Mouse (Mus musculus) CH12.LX (cell line): ENCODE measurements around the gene Arhgap28.

ENCODE experiments used
- CTCF ChIP-seq, 2 experiments: IDR thresholded peaks in 1 of 2; conservative IDR thresholded peaks in 1 of 2; 2 replicates each; pipeline ENCODE4 v1.5.1; 2011 to 2012; ENCODE audit warnings: low read depth in 2 of 2, low read length in 2 of 2, improper control_type of control experiment in 1 of 2, inconsistent platforms in 1 of 2, mild to moderate bottlenecking in 1 of 2, moderate library complexity in 1 of 2
- EP300 ChIP-seq: IDR thresholded peaks from 2 replicates; pipeline ENCODE4 v1.6.1; 2011; ENCODE audit warnings: low read length, improper control_type of control experiment
- GABPA ChIP-seq: IDR thresholded peaks from 2 replicates; pipeline ENCODE4 v1.6.1; 2012; ENCODE audit warnings: low read depth, low read length, improper control_type of control experiment, inconsistent platforms; ENCODE audit not compliant: insufficient replicate concordance
- KAT2A ChIP-seq: IDR thresholded peaks from 2 replicates; pipeline ENCODE4 v1.6.1; 2012; ENCODE audit warnings: low read length, improper control_type of control experiment, inconsistent platforms; ENCODE audit not compliant: insufficient replicate concordance
- MAFK ChIP-seq: IDR thresholded peaks from 2 replicates; pipeline ENCODE4 v1.6.1; 2011; ENCODE audit warnings: low read length, improper control_type of control experiment; ENCODE audit not compliant: insufficient replicate concordance
- MAX ChIP-seq: IDR thresholded peaks from 2 replicates; pipeline ENCODE4 v1.6.1; 2011; ENCODE audit warnings: low read length, improper control_type of control experiment
- NELFE ChIP-seq: IDR thresholded peaks from 2 replicates; pipeline ENCODE4 v1.6.1; 2011; ENCODE audit warnings: low read depth, low read length, improper control_type of control experiment
- NRF1 ChIP-seq: IDR thresholded peaks from 2 replicates; pipeline ENCODE4 v1.6.1; 2014; ENCODE audit warnings: low read depth, mild to moderate bottlenecking, inconsistent platforms, low read length, improper control_type of control experiment, moderate library complexity
- POLR2A ChIP-seq: IDR thresholded peaks from 2 replicates; pipeline ENCODE4 v1.6.1; 2011; ENCODE audit warnings: low read depth, mild to moderate bottlenecking, improper control_type of control experiment, low read length
- RCOR1 ChIP-seq: conservative IDR thresholded peaks from 2 replicates; pipeline ENCODE4 v1.6.1; 2012; ENCODE audit warnings: low read depth, mild to moderate bottlenecking, inconsistent platforms, low read length, improper control_type of control experiment
- SIN3A ChIP-seq: IDR thresholded peaks from 2 replicates; pipeline ENCODE4 v1.6.1; 2012; ENCODE audit warnings: low read length, improper control_type of control experiment, inconsistent platforms
- UBTF ChIP-seq: IDR thresholded peaks from 2 replicates; pipeline ENCODE4 v1.6.1; 2012; ENCODE audit warnings: low read depth, mild to moderate bottlenecking, inconsistent platforms, low read length, improper control_type of control experiment, moderate library complexity

GRCm38 (mm10) chr17:68045655-68046340 is 41.9 kb upstream of the Arhgap28 start:
- TF ChIP-seq SIN3A = no peak
- no peak for TF ChIP-seq CTCF (conservative IDR thresholded peaks at IDR 0.05 in 1 of 2, IDR thresholded peaks at IDR 0.05 in 1 of 2; ENCODE audit: low read depth in 2 of 2, low read length in 2 of 2)
- no peak for TF ChIP-seq KAT2A
- TF ChIP-seq EP300 = no peak
- no peak for TF ChIP-seq RCOR1
- TF ChIP-seq MAX = no peak
- TF ChIP-seq NELFE = no peak
- no peak for TF ChIP-seq POLR2A
- TF ChIP-seq GABPA = no peak
- TF ChIP-seq UBTF = no peak
- no peak for TF ChIP-seq MAFK
- TF ChIP-seq NRF1 = no peak
